Mouse (Mus musculus) heart, embryonic 15.5 days (tissue): ENCODE measurements at regions not wholly inside any gene's neighbourhood (a gene's known extent, or its start where the extent isn't known, plus 50 kb on each side); places are given as distances from the start of the nearest gene placed in this dataset.

ENCODE experiments used
- ATAC-seq: fragments of 200-750 bp; cut with Nextera tagmentation; replicated peaks from 2 replicates; pipeline ENCODE4 v1.8.0; 2017; ENCODE audit warnings: low read depth, moderate TSS enrichment; ENCODE audit not compliant: insufficient number of reproducible peaks, insufficient read depth, low FRiP score
- H3K27ac ChIP-seq: fragments of 300-500 bp; sonication (generic); 2 replicates; pipeline ENCODE4 v1.5.1; 2015; ENCODE audit warnings: mild to moderate bottlenecking, inconsistent platforms
- H3K27me3 ChIP-seq: fragments of 300-500 bp; sonication (generic); 2 replicates; pipeline ENCODE4 v1.6.1; 2015; ENCODE audit warnings: inconsistent platforms
- H3K36me3 ChIP-seq: fragments of 300-500 bp; sonication (generic); 2 replicates; pipeline ENCODE4 v1.6.1; 2015; ENCODE audit warnings: mild to moderate bottlenecking, inconsistent platforms
- H3K4me1 ChIP-seq: fragments of 300-500 bp; sonication (generic); replicated peaks from 2 replicates; pipeline ENCODE4 v1.6.1; 2015; ENCODE audit warnings: inconsistent platforms
- H3K4me2 ChIP-seq: fragments of 300-500 bp; sonication (generic); 2 replicates; pipeline ENCODE4 v1.6.1; 2015; ENCODE audit warnings: inconsistent platforms, mild to moderate bottlenecking, moderate library complexity
- H3K4me3 ChIP-seq: fragments of 300-500 bp; sonication (generic); 2 replicates; pipeline ENCODE4 v1.5.1; 2015; ENCODE audit warnings: mild to moderate bottlenecking, inconsistent platforms
- H3K9ac ChIP-seq: fragments of 300-500 bp; sonication (generic); 2 replicates; pipeline ENCODE4 v1.6.1; 2015; ENCODE audit warnings: mild to moderate bottlenecking, inconsistent platforms
- H3K9me3 ChIP-seq: fragments of 300-500 bp; sonication (generic); replicated peaks from 2 replicates; pipeline ENCODE4 v1.6.1; 2016; ENCODE audit warnings: inconsistent platforms
- WGBS: fragments of 180-500 bp; shearing (Covaris S2); methylation state at CpG from one replicate; pipeline ENCODE4 v1.1.7; 2015; ENCODE audit warnings: mixed read lengths; 5-methylcytosine and 5-hydroxymethylcytosine counted together

GRCm38 (mm10) chr3:50813760-50814400 lies 370.5 kb upstream of the Slc7a11 start:
- H3K9me3 ChIP-seq, result no peaks in the 10 kb centered on the region
- H3K9ac ChIP-seq, result no peak overlapping the region
- no peaks in the 10 kb centered on the region for H3K27me3 ChIP-seq
- H3K4me1 ChIP-seq, result peaks cover 15% of the 10 kb centered on the region
- H3K27ac ChIP-seq, result no peak overlapping the region
- H3K36me3 ChIP-seq, result no peaks in the 10 kb centered on the region
- 88% methylated on average over 5 of the region's 5 CpGs for WGBS
- H3K4me3 ChIP-seq, result no peak overlapping the region
- H3K4me2 ChIP-seq, result no peak overlapping the region
- ATAC-seq, result 0 out of 2 replicates have a peak, but pooled peaks have one; percentile 7

GRCm38 (mm10) chr3:50815716-50816115 lies 372.3 kb upstream of the Slc7a11 start:
- WGBS, result 36% methylated on average over 10 of the region's 10 CpGs
- Histone ChIP-seq H3K27ac (no peak overlapping the region), H3K4me3 (peak overlapping the region; percentile 19; the same call in 1 of the 2 replicates)

GRCm38 (mm10) chr3:50816479-50816878 lies 373.1 kb upstream of the Slc7a11 start:
- Histone ChIP-seq H3K9me3 (no peaks in the 10 kb centered on the region), H3K4me3 (peak overlapping the region; percentile 19; the same call in 1 of the 2 replicates), H3K36me3 (no peaks in the 10 kb centered on the region), H3K4me2 (peak overlapping the region; percentile 53), H3K27me3 (no peaks in the 10 kb centered on the region), H3K27ac (peak overlapping the region; percentile 71), H3K9ac (0 out of 2 replicates have a peak overlapping the region, but pooled peaks have one; percentile 4), H3K4me1 (peaks cover 15% of the 10 kb centered on the region)
- 30% methylated on average over 8 of the region's 8 CpGs for WGBS
- no peak; the same call in 1 of the 2 replicates for ATAC-seq

More at GRCm38 (mm10) chr3:50815716-50816115, 372.3 kb upstream of the Slc7a11 start:
- Histone ChIP-seq H3K9ac (0 out of 2 replicates have a peak overlapping the region, but pooled peaks have one; percentile 4), H3K4me1 (peaks cover 15% of the 10 kb centered on the region), H3K27me3 (no peaks in the 10 kb centered on the region), H3K9me3 (no peaks in the 10 kb centered on the region), H3K36me3 (no peaks in the 10 kb centered on the region), H3K4me2 (peak overlapping the region; percentile 53)
- ATAC-seq, result no peak

GRCm38 (mm10) chr3:50817361-50817760 lies 373.9 kb upstream of the Slc7a11 start:
- no peak overlapping the region for H3K9ac ChIP-seq
- no peaks in the 10 kb centered on the region for H3K9me3 ChIP-seq
- no peaks in the 10 kb centered on the region for H3K36me3 ChIP-seq
- H3K4me1 ChIP-seq, result peaks cover 20% of the 10 kb centered on the region
- no peak overlapping the region for H3K4me3 ChIP-seq
- H3K27me3 ChIP-seq, result no peaks in the 10 kb centered on the region
- H3K4me2 ChIP-seq, result no peak overlapping the region
- no peak overlapping the region for H3K27ac ChIP-seq
- ATAC-seq, result no peak
- 77% methylated on average over 3 of the region's 3 CpGs for WGBS

GRCm38 (mm10) chr3:50820776-50821175 lies 377.4 kb upstream of the Slc7a11 start:
- no peak for ATAC-seq
- H3K4me2 ChIP-seq, result no peak overlapping the region
- H3K27ac ChIP-seq, result no peak overlapping the region
- 87% methylated on average over 1 of the region's 1 CpGs for WGBS
- no peak overlapping the region for H3K9ac ChIP-seq
- H3K4me3 ChIP-seq, result no peak overlapping the region
- H3K36me3 ChIP-seq, result no peaks in the 10 kb centered on the region
- H3K9me3 ChIP-seq, result no peaks in the 10 kb centered on the region
- H3K27me3 ChIP-seq, result no peaks in the 10 kb centered on the region
- H3K4me1 ChIP-seq, result peaks cover 15% of the 10 kb centered on the region

GRCm38 (mm10) chr3:50825534-50826423 lies 382.4 kb upstream of the Slc7a11 start:
- Histone ChIP-seq H3K27ac (no peak overlapping the region), H3K9ac (no peak overlapping the region), H3K4me3 (no peak overlapping the region), H3K4me2 (no peak overlapping the region), H3K36me3 (no peaks in the 10 kb centered on the region), H3K9me3 (no peaks in the 10 kb centered on the region), H3K4me1 (peaks cover 6% of the 10 kb centered on the region; the same call in 1 of the 2 replicates), H3K27me3 (no peaks in the 10 kb centered on the region)
- 69% methylated on average over 5 of the region's 5 CpGs for WGBS
- no peak for ATAC-seq

GRCm38 (mm10) chr3:50826424-50826819 lies 383.0 kb upstream of the Slc7a11 start:
- Histone ChIP-seq H3K27me3 (no peaks in the 10 kb centered on the region), H3K4me3 (no peak overlapping the region), H3K4me1 (peaks cover 6% of the 10 kb centered on the region; the same call in 1 of the 2 replicates), H3K9ac (no peak overlapping the region), H3K27ac (no peak overlapping the region), H3K9me3 (no peaks in the 10 kb centered on the region), H3K4me2 (no peak overlapping the region), H3K36me3 (no peaks in the 10 kb centered on the region)
- no peak for ATAC-seq
- 73% methylated on average over 2 of the region's 2 CpGs for WGBS

- no peak for ATAC-seq
- 54% methylated on average over 3 of the region's 3 CpGs for WGBS
- no peaks in the 10 kb centered on the region for H3K27me3 ChIP-seq
- no peaks in the 10 kb centered on the region for H3K36me3 ChIP-seq
- H3K9ac ChIP-seq, result no peak overlapping the region
- H3K4me2 ChIP-seq, result no peak overlapping the region
- no peak overlapping the region for H3K4me3 ChIP-seq
- no peaks in the 10 kb centered on the region for H3K4me1 ChIP-seq
- H3K27ac ChIP-seq, result no peak overlapping the region
- H3K9me3 ChIP-seq, result no peaks in the 10 kb centered on the region
Observed at GRCm38 (mm10) chr3:50829211-50829610, 385.8 kb upstream of the Slc7a11 start.

GRCm38 (mm10) chr3:50830446-50830845 lies 387.0 kb upstream of the Slc7a11 start:
- Histone ChIP-seq H3K27me3 (no peaks in the 10 kb centered on the region), H3K9me3 (no peaks in the 10 kb centered on the region), H3K4me1 (no peaks in the 10 kb centered on the region), H3K4me2 (no peak overlapping the region), H3K36me3 (no peaks in the 10 kb centered on the region), H3K9ac (no peak overlapping the region), H3K27ac (no peak overlapping the region), H3K4me3 (no peak overlapping the region)
- ATAC-seq, result no peak
- 67% methylated on average over 6 of the region's 6 CpGs for WGBS

- WGBS, result 65% methylated on average over 9 of the region's 9 CpGs
Observed at GRCm38 (mm10) chr3:50830926-50831325, 387.5 kb upstream of the Slc7a11 start.

GRCm38 (mm10) chr3:50842216-50842615 lies 382.0 kb upstream of the Noct start:
- no peak for ATAC-seq
- Histone ChIP-seq H3K36me3 (no peaks in the 10 kb centered on the region), H3K4me3 (no peak overlapping the region), H3K27ac (no peak overlapping the region), H3K4me2 (no peak overlapping the region), H3K4me1 (no peaks in the 10 kb centered on the region), H3K27me3 (no peaks in the 10 kb centered on the region), H3K9ac (no peak overlapping the region), H3K9me3 (no peaks in the 10 kb centered on the region)
- 40% methylated on average over 4 of the region's 4 CpGs for WGBS

More at GRCm38 (mm10) chr3:50830926-50831325, 387.5 kb upstream of the Slc7a11 start:
- H3K4me2 ChIP-seq, result no peak overlapping the region
- H3K9ac ChIP-seq, result no peak overlapping the region
- H3K4me1 ChIP-seq, result no peaks in the 10 kb centered on the region
- H3K36me3 ChIP-seq, result no peaks in the 10 kb centered on the region
- H3K9me3 ChIP-seq, result no peaks in the 10 kb centered on the region
- H3K27ac ChIP-seq, result no peak overlapping the region
- no peak overlapping the region for H3K4me3 ChIP-seq
- ATAC-seq, result no peak
- H3K27me3 ChIP-seq, result no peaks in the 10 kb centered on the region
